Comparison of ENCODE assay signal across 13 mouse cellular contexts in genomic region chr3:89384331-89385076, GRCm38 (mm10). TPM values are rescaled to one million over a fixed set of nuclear protein-coding genes. Genes with fewer than 3 reads are reported as not detected.
A peak's percentile ranks its signal among the peaks of the same experiment; 100 is the strongest.
DNase-seq lines count a peak whose midpoint lies in the region; ATAC-seq lines count a peak whose summit lies in the region.
"Had no signal": no experiment of that assay in that cellular context is flagged by ENCODE, and none has a peak within 500 bp of the region (broad histone marks: within the 10 kb centered on the region; RNA-seq: fewer than 3 reads in every experiment).

No protein-coding gene starts in this region.

- peaks cover 27% of the 10 kb centered on the region for H3K27me3 ChIP-seq in midbrain, embryonic 10.5 days (ENCODE audit: low read depth, poor library complexity, severe bottlenecking)
- H3K27me3 ChIP-seq in midbrain, embryonic 16.5 days (ENCODE audit: control insufficient read depth, insufficient read depth, low read depth, low read length), result no peaks in the 10 kb centered on the region
- H3K27me3 ChIP-seq in embryonic facial prominence, embryonic 15.5 days, result no peaks in the 10 kb centered on the region
- H3K27me3 ChIP-seq in stomach, embryonic 14.5 days (ENCODE audit: control insufficient read depth, insufficient read depth, low read length), result no peaks in the 10 kb centered on the region

- H3K4me1 ChIP-seq in midbrain, embryonic 10.5 days, result peaks cover 47% of the 10 kb centered on the region
- H3K4me1 ChIP-seq in midbrain, embryonic 16.5 days (ENCODE audit: control insufficient read depth, insufficient read depth, low read length), result no peaks in the 10 kb centered on the region
- peaks cover 53% of the 10 kb centered on the region for H3K4me1 ChIP-seq in embryonic facial prominence, embryonic 15.5 days
- peaks cover 30% of the 10 kb centered on the region for H3K4me1 ChIP-seq in stomach, embryonic 14.5 days (ENCODE audit: control insufficient read depth, insufficient read depth, low read length)

- H3K27ac ChIP-seq in midbrain, embryonic 10.5 days (replicated peaks), result peak overlapping the region; percentile 70
- H3K27ac ChIP-seq in midbrain, embryonic 16.5 days (ENCODE audit: low read length), result no peak overlapping the region
- H3K27ac ChIP-seq in embryonic facial prominence, embryonic 15.5 days (replicated peaks), result peak overlapping the region; percentile 74
- H3K27ac ChIP-seq in stomach, embryonic 14.5 days (ENCODE audit: low read length), result peak overlapping the region; percentile 18; the same call in 1 of the 2 replicates

- no peaks in the 10 kb centered on the region for H3K36me3 ChIP-seq in midbrain, embryonic 10.5 days
- H3K36me3 ChIP-seq in midbrain, embryonic 16.5 days (ENCODE audit: control insufficient read depth, insufficient read depth, low read length), result no peaks in the 10 kb centered on the region
- H3K36me3 ChIP-seq in embryonic facial prominence, embryonic 15.5 days, result peaks cover 12% of the 10 kb centered on the region; the same call in 1 of the 2 replicates
- no peaks in the 10 kb centered on the region; the same call in 1 of the 2 replicates for H3K36me3 ChIP-seq in stomach, embryonic 14.5 days (ENCODE audit: control insufficient read depth, insufficient read depth, low read length)

- no peaks in the 10 kb centered on the region for H3K9me3 ChIP-seq in midbrain, embryonic 10.5 days (replicated peaks)
- no peaks in the 10 kb centered on the region for H3K9me3 ChIP-seq in midbrain, embryonic 16.5 days (replicated peaks; ENCODE audit: control insufficient read depth, low read length, poor library complexity, severe bottlenecking)
- no peaks in the 10 kb centered on the region for H3K9me3 ChIP-seq in embryonic facial prominence, embryonic 15.5 days (replicated peaks)
- H3K9me3 ChIP-seq in stomach, embryonic 14.5 days (ENCODE audit: control insufficient read depth, low read depth, low read length), result no peaks in the 10 kb centered on the region

- no peak for ATAC-seq in midbrain, embryonic 16.5 days
- ATAC-seq in embryonic facial prominence, embryonic 15.5 days (ENCODE audit: insufficient number of reproducible peaks, low FRiP score, low TSS enrichment, low read depth), result no peak
- ATAC-seq in stomach, embryonic 14.5 days (ENCODE audit: insufficient number of reproducible peaks, insufficient read depth, low FRiP score, low read depth), result no peak
- ATAC-seq: activated CD4-positive, CD25-positive, alpha-beta regulatory T cell, adult 4 months had no signal

- no peak overlapping the region for H3K4me2 ChIP-seq in midbrain, embryonic 16.5 days (ENCODE audit: low read length)
- H3K4me2 ChIP-seq in embryonic facial prominence, embryonic 15.5 days (replicated peaks), result peak overlapping the region; percentile 27; the same call in 1 of the 2 replicates
- 0 out of 2 replicates have a peak overlapping the region, but pooled peaks have one; percentile 10 for H3K4me2 ChIP-seq in stomach, embryonic 14.5 days (replicated peaks; ENCODE audit: low read depth, low read length)

- H3K9ac ChIP-seq in midbrain, embryonic 16.5 days (ENCODE audit: low read depth, low read length), result no peak overlapping the region
- H3K9ac ChIP-seq in embryonic facial prominence, embryonic 15.5 days, result no peak overlapping the region
- H3K9ac ChIP-seq in stomach, embryonic 14.5 days (replicated peaks; ENCODE audit: low read depth, low read length), result no peak overlapping the region

- DNase-seq in heart, adult 11 months, result peak; percentile 89
- DNase-seq in heart, adult 9 months (ENCODE audit: low spot score in 2 of 2), result no peak
- DNase-seq in midbrain, embryonic 10.5 days (ENCODE audit: low spot score), result no peak
- DNase-seq in ovary, adult 18-20 months (ENCODE audit: low spot score), result no peak
- DNase-seq in cerebellum, postnatal 25 days, result no peak
- DNase-seq: heart, adult 18-20 months had no signal

- WGBS in midbrain, embryonic 10.5 days, result 57% methylated on average over 11 of the region's 12 CpGs
- 42% methylated on average over 12 of the region's 12 CpGs for WGBS in midbrain, embryonic 16.5 days
- 46% methylated on average over 11 of the region's 12 CpGs for WGBS in embryonic facial prominence, embryonic 15.5 days
- 65% methylated on average over 12 of the region's 12 CpGs for WGBS in stomach, embryonic 14.5 days

- peak overlapping the region; percentile 16; the same call in 1 of the 2 replicates for H3K4me3 ChIP-seq in midbrain, embryonic 10.5 days
- H3K4me3 ChIP-seq in midbrain, embryonic 16.5 days (ENCODE audit: low read depth, low read length), result no peak overlapping the region
- H3K4me3 ChIP-seq in embryonic facial prominence, embryonic 15.5 days (replicated peaks), result no peak overlapping the region
- H3K4me3 ChIP-seq in stomach, embryonic 14.5 days (ENCODE audit: low read depth, low read length), result no peak overlapping the region
- H3K4me3 ChIP-seq: myocyte had no signal

RNA-seq across cellular contexts. Expression of gene Zbtb7b, which starts 10.1 kb away (rescaled TPM):
- 0.39 and 0.83 TPM in 2 replicates for polyA plus RNA-seq in midbrain, embryonic 10.5 days (2016; fragmentation: Nextera tagmentation; extraction: Ambion mirVana)
- polyA plus RNA-seq in midbrain, embryonic 16.5 days (2015; fragmentation: Nextera tagmentation; extraction: Ambion mirVana), result 0.49 and 0.61 TPM in 2 replicates
- 8.2 and 9.0 TPM in 2 replicates for polyA plus RNA-seq in embryonic facial prominence, embryonic 15.5 days (2015; fragmentation: Nextera tagmentation; extraction: Ambion mirVana)
- 4.5 and 5.7 TPM in 2 replicates for polyA plus RNA-seq in stomach, embryonic 14.5 days (2014; fragmentation: Nextera tagmentation; extraction: Ambion mirVana)

RNA-seq across cellular contexts. Expression of gene Lenep, which starts 18.1 kb away (rescaled TPM):
- polyA plus RNA-seq in midbrain, embryonic 10.5 days (2016; fragmentation: Nextera tagmentation; extraction: Ambion mirVana), result 0.68 and 1.2 TPM in 2 replicates
- 1.4 TPM in 1 of 2 replicates, not detected in the other for polyA plus RNA-seq in midbrain, embryonic 16.5 days (2015; fragmentation: Nextera tagmentation; extraction: Ambion mirVana)
- polyA plus RNA-seq in embryonic facial prominence, embryonic 15.5 days (2015; fragmentation: Nextera tagmentation; extraction: Ambion mirVana), result 0.25 and 0.91 TPM in 2 replicates
- polyA plus RNA-seq in stomach, embryonic 14.5 days (2014; fragmentation: Nextera tagmentation; extraction: Ambion mirVana), result 0.55 TPM in 1 of 2 replicates, not detected in the other
- polyA plus RNA-seq: C2C12; kidney, embryonic 14.5 days; myocyte had no signal

RNA-seq across cellular contexts. Expression of gene Dcst1, which starts 19.5 kb away (rescaled TPM):
- polyA plus RNA-seq in midbrain, embryonic 10.5 days (2016; fragmentation: Nextera tagmentation; extraction: Ambion mirVana), result 0.11 and 0.20 TPM in 2 replicates
- polyA plus RNA-seq in midbrain, embryonic 16.5 days (2015; fragmentation: Nextera tagmentation; extraction: Ambion mirVana), result 0.96 and 0.98 TPM in 2 replicates
- polyA plus RNA-seq in embryonic facial prominence, embryonic 15.5 days (2015; fragmentation: Nextera tagmentation; extraction: Ambion mirVana), result 0.46 and 0.64 TPM in 2 replicates
- 0.11 and 0.55 TPM in 2 replicates for polyA plus RNA-seq in stomach, embryonic 14.5 days (2014; fragmentation: Nextera tagmentation; extraction: Ambion mirVana)

RNA-seq across cellular contexts. Expression of gene Dcst2, which starts 22.7 kb away (rescaled TPM):
- 0.11 and 0.12 TPM in 2 replicates for polyA plus RNA-seq in midbrain, embryonic 10.5 days (2016; fragmentation: Nextera tagmentation; extraction: Ambion mirVana)
- polyA plus RNA-seq in midbrain, embryonic 16.5 days (2015; fragmentation: Nextera tagmentation; extraction: Ambion mirVana), result 0.09 and 0.25 TPM in 2 replicates
- polyA plus RNA-seq in embryonic facial prominence, embryonic 15.5 days (2015; fragmentation: Nextera tagmentation; extraction: Ambion mirVana), result 0.13 and 0.21 TPM in 2 replicates
- 0.18 and 0.42 TPM in 2 replicates for polyA plus RNA-seq in stomach, embryonic 14.5 days (2014; fragmentation: Nextera tagmentation; extraction: Ambion mirVana)

RNA-seq across cellular contexts. Expression of gene Flad1, which starts 27.2 kb away (rescaled TPM):
- polyA plus RNA-seq in midbrain, embryonic 10.5 days (2016; fragmentation: Nextera tagmentation; extraction: Ambion mirVana), result 27.9 and 34.2 TPM in 2 replicates
- polyA plus RNA-seq in midbrain, embryonic 16.5 days (2015; fragmentation: Nextera tagmentation; extraction: Ambion mirVana), result 35.4 and 39.1 TPM in 2 replicates
- polyA plus RNA-seq in embryonic facial prominence, embryonic 15.5 days (2015; fragmentation: Nextera tagmentation; extraction: Ambion mirVana), result 28.5 and 34.6 TPM in 2 replicates
- polyA plus RNA-seq in stomach, embryonic 14.5 days (2014; fragmentation: Nextera tagmentation; extraction: Ambion mirVana), result 22.3 and 24.5 TPM in 2 replicates
